Mouse (Mus musculus) A20 (cell line): Measurements from ENCODE around the gene Zmym5.
"Not testable (repeated sequence)": the region's sequence is repeated elsewhere in the genome, so short reads cannot be mapped to it uniquely, and the experiment has no call there.

ENCODE experiments used
- DNase-seq: peaks from one replicate; pipeline ENCODE4 v3.0.0-alpha.2; 2011; ENCODE audit warnings: low read depth, low spot score

The Zmym5 gene

GRCm38 (mm10) chr14:56811701-56812339 lies at the start of gene Zmym5:
Gene Zmym5, minus strand, starts transcription at chr14:56811716.
- DNase-seq = peak; percentile 91

GRCm38 (mm10) chr14:56849681-56850080 lies 38.2 kb upstream of the Zmym5 start:
- no peak for DNase-seq

- no peak for DNase-seq
These were observed 36.8 kb upstream of the Zmym5 start for GRCm38 (mm10) chr14:56848322-56848721.

GRCm38 (mm10) chr14:56844507-56844906 lies 33.0 kb upstream of the Zmym5 start:
- no peak for DNase-seq

- DNase-seq = no peak
These were observed 32.5 kb upstream of the Zmym5 start for GRCm38 (mm10) chr14:56844033-56844432.

- DNase-seq = not testable (repeated sequence)
These were observed 23.1 kb upstream of the Zmym5 start for GRCm38 (mm10) chr14:56834576-56834975.

- DNase-seq = peak; percentile 93
These were observed 21.7 kb upstream of the Zmym5 start for GRCm38 (mm10) chr14:56833211-56833610.

GRCm38 (mm10) chr14:56832563-56833113 lies 21.1 kb upstream of the Zmym5 start:
- DNase-seq = no peak

GRCm38 (mm10) chr14:56832147-56832546 lies 20.6 kb upstream of the Zmym5 start:
- no peak for DNase-seq

- DNase-seq = peak; percentile 61
These were observed 19.1 kb upstream of the Zmym5 start for GRCm38 (mm10) chr14:56830491-56831045.

GRCm38 (mm10) chr14:56824562-56824961 lies 13.0 kb upstream of the Zmym5 start:
- peak; percentile 53 for DNase-seq

- DNase-seq = no peak
These were observed 6.1 kb upstream of the Zmym5 start for GRCm38 (mm10) chr14:56817616-56818015.

GRCm38 (mm10) chr14:56817131-56817530 lies 5.6 kb upstream of the Zmym5 start:
- no peak for DNase-seq

- no peak for DNase-seq
These were observed 5.0 kb upstream of the Zmym5 start for GRCm38 (mm10) chr14:56816541-56816940.

GRCm38 (mm10) chr14:56812520-56813036 lies 1.1 kb upstream of the Zmym5 start:
- peak; percentile 90 for DNase-seq

- peak; percentile 68 for DNase-seq
These were observed 480 bp downstream of the Zmym5 start for GRCm38 (mm10) chr14:56810781-56811690.

GRCm38 (mm10) chr14:56793243-56793642 lies 18.3 kb downstream of the Zmym5 start:
- peak; percentile 67 for DNase-seq

- no peak for DNase-seq
These were observed 26.9 kb downstream of the Zmym5 start for GRCm38 (mm10) chr14:56784575-56784974.

GRCm38 (mm10) chr14:56778933-56779300 lies 32.6 kb downstream of the Zmym5 start:
- no peak for DNase-seq

- DNase-seq = peak; percentile 99
These were observed 33.1 kb downstream of the Zmym5 start, which contains the start of gene Pspc1 for GRCm38 (mm10) chr14:56778200-56778932. Gene Pspc1, minus strand, starts transcription at chr14:56778316.
